Mouse (Mus musculus) forelimb bud, embryonic 11.5 days (tissue): ENCODE measurements around the gene Dhx58.
"Not testable (repeated sequence)": the region's sequence is repeated elsewhere in the genome, so short reads cannot be mapped to it uniquely, and the experiment has no call there.

ENCODE experiments used
- DNase-seq: peaks from one replicate; pipeline ENCODE4 v3.0.0-alpha.2; 2012; ENCODE audit warnings: low read depth, low spot score

Dhx58 gene

GRCm38 (mm10) chr11:100702081-100702851, 1.8 kb downstream of the Dhx58 start:
- peak; percentile 82 for DNase-seq

DNA sequence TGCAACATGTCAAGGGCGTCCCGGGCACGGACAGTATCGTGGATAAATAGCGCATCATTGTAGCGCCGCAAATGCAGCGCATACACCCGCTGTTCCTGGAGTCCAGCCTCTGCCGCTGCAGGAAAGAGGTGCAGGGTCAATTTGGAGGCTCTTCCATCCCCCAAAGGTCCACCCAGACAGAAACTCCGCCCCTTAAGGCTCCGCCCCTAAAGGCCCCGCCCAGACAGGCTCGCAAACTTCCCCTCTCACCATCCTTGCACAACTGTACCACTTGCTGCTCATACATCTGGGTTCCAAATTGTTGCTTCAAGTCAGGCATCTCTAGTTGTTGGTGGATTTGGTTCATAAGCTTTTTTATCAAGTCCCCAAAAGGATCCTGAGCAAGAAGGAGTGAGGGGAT, 2.8 kb downstream of the Dhx58 start:
- no peak for DNase-seq

- DNase-seq, result no peak
Measured at GRCm38 (mm10) chr11:100700710-100701109, 3.4 kb downstream of the Dhx58 start.

- DNase-seq, result no peak
Measured at GRCm38 (mm10) chr11:100697921-100698320, 6.2 kb downstream of the Dhx58 start.

DNA sequence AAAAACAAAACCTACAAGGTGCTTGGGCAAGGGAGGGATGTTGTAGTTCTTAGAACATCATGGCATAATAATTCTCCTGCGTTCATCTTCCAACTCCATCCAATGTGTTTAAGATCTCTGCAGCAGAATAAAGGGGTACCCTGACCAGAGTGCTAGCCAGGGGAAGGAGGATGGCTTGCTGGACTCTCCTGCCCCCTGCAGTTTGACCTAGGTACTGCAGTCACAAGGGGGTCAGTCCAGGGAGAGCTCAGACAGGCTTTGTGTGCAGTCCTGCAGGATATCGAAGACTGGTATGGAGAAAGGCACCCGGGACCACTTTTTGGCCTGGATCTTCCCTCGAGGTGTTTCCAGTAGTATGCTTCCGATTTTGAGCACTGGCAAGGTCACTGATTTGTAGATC, 9.1 kb downstream of the Dhx58 start:
- DNase-seq, result peak; percentile 77

- DNase-seq, result no peak
Measured at GRCm38 (mm10) chr11:100693154-100693553, 10.9 kb downstream of the Dhx58 start.

DNA sequence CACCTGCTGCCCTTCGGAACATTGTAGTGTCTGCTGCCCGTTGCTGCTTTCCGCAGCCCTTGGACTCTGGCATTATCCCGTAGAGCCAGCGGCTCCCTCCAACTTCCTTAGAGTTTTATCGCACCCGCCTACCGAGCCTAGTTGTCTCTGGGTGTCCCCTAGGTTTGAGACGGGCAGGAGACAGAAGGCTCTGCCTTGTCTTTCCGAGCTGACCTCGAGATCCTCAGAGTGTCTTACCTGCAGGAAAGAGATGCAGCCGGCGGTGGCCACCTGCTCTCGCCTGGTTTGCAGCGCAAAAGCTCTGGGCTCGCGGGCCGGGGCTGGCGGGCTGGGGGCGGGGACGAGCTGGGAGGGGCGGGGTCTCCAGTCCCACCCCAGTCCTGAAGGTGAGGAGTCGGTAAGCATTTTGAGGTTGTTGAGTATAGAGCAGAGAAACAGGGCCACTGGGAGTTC, 11.9 kb downstream of the Dhx58 start, which contains the start of gene Zfp385c:
Zfp385c (minus strand) TSS at position 292 of the 453 bp plus-strand sequence.
- no peak for DNase-seq

- no peak for DNase-seq
Measured at GRCm38 (mm10) chr11:100690389-100690788, 13.7 kb downstream of the Dhx58 start.

- no peak for DNase-seq
Measured at GRCm38 (mm10) chr11:100688443-100688842, 15.6 kb downstream of the Dhx58 start.

DNA sequence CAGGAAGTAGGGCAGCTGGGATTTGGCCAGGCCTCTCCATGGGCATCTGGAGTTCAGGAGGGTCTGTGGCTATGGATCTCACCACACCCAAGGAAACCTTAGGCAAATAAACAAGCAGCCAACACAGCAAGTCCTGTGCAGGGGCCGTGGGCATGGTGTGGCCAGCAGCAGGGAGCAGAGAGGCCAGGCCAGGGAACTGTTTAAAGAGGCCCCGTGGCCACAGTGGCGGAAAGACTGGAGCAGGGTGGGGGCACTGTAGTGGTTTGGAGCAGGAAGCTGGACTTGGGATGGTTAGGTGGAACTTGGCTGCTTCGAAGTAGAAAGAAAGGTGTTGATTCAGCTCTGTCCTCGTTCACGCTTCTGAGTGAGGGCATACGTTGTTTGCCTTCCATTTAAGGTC, 16.8 kb downstream of the Dhx58 start:
- no peak for DNase-seq

- DNase-seq, result no peak
Measured at GRCm38 (mm10) chr11:100685371-100685770, 18.7 kb downstream of the Dhx58 start.

DNA sequence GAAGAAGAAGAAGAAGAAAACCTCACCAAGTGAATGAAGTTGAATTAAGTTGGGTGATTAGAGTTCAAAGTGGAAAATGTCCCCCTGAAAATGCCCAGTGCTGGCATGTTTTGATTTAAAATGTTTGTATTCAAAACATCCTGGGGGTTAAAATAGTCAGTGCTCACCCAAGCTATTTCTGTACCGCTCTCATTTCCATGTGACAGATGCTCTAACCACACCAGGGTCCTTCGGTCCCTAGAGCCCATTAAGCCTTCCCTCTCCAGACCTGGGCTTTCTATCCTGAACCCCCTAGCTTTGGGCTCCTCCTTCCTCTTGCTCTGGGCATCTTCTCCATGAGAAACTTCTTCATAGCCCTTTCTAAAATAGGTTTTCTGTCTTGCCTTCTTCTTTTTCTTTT, 20.0 kb downstream of the Dhx58 start:
- DNase-seq, result no peak

GRCm38 (mm10) chr11:100682526-100682925, 21.5 kb downstream of the Dhx58 start:
- DNase-seq, result no peak

DNA sequence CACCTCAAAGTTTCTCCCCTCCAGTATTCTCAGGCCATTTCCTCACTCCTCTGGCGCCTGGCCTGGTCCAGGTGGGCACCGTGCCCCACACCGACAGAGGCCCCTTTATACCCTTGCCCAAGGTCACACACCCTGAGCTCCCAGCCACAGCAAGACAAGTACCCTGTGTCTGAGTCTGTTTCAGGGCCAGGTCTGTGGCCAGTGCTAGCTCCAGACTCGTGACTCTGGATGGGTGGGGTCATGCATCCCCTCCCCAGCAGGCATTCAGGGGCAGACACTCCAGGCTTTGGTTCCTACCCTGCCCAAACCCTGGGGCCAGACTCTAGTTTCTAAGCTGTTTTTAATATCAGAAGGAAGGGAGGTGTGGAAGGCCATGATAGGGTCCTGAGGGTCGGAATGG, 22.2 kb downstream of the Dhx58 start:
- no peak for DNase-seq

- no peak for DNase-seq
Measured at GRCm38 (mm10) chr11:100677810-100678209, 26.3 kb downstream of the Dhx58 start.

- no peak for DNase-seq
Measured at GRCm38 (mm10) chr11:100673169-100673568, 30.9 kb downstream of the Dhx58 start.

DNA sequence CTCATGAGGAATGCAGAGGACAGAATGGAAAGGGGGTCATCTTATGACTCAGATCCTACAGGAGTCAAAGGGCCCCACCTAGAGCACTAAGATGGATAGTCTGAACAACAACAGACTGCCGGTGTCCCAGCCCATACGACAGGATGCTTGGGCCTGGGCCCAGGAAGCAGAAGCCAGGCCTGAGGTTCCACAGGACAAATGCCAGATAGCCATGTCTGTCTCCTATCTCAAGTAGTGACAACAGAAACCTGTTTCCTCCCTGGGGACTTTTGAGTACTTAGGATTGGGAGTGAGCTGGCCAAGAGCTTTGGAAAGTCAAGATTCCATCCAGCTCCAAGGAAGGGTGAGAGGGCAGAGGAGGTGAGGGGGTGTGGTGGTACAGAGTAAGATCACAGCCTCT, 32.1 kb downstream of the Dhx58 start:
- no peak for DNase-seq

GRCm38 (mm10) chr11:100671049-100671448, 33.0 kb downstream of the Dhx58 start:
- DNase-seq, result no peak

DNA sequence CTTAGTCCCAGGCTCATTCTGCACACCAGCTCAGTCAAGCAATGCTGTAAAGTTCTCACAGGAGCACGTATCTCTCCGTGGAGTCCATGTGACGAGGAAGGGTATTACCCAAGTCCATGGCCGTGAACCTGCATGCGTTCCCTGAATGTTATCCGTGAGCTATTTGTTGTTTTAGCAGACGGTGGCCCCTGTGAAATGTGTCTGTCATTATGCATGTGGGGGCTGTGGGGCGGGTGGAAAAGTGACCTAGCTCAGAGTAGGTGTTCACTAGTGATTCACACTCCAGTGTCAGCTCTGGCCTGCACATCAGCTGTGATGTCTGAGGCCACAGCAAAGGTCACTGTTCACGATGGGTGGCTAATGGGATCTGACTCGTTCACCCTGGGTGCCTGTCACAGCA, 44.3 kb downstream of the Dhx58 start:
- DNase-seq, result no peak

DNA sequence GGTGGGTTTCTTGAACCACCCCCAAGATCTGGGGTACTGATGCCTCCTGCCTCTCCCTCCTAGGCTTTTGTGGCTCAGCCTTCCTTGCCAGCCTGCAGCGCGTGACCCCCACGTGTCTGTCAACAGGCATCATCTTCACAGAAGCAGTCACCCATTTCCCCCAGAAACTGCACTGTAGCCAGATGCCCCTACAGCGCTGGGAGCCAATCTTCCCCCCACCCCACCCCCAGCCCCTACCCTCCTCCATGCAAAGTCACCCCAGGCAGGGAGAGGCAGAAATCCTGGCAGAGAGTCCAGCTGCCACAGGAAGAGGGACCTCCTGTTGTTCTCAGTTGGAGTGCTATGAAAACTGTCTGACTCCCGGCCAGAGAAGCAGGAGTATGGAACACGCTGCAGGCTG, 47.6 kb downstream of the Dhx58 start:
- no peak for DNase-seq

GRCm38 (mm10) chr11:100655589-100655988, 48.5 kb downstream of the Dhx58 start:
- DNase-seq, result not testable (repeated sequence)

DNA sequence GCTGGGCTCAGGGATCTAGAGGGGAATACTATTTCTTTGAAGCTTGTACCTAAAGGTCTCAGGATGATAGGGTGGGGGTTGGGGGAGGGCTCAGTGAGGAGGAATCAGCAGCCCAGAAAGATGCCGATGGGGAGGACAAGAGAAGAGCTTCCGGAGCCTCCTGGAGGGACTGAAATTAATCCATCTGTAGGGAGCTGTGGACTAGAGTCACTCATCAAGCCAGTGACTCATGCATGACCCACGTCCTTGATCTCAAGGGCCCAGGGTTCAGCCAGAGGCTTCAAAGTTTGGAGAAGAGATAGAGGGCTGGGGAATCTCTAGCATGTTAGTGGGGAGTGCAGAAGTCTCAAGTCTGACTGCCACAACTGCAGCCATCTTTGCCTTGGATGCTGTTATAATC, 52.3 kb downstream of the Dhx58 start:
- no peak for DNase-seq

- no peak for DNase-seq
Measured at GRCm38 (mm10) chr11:100651205-100651604, 52.9 kb downstream of the Dhx58 start.

DNA sequence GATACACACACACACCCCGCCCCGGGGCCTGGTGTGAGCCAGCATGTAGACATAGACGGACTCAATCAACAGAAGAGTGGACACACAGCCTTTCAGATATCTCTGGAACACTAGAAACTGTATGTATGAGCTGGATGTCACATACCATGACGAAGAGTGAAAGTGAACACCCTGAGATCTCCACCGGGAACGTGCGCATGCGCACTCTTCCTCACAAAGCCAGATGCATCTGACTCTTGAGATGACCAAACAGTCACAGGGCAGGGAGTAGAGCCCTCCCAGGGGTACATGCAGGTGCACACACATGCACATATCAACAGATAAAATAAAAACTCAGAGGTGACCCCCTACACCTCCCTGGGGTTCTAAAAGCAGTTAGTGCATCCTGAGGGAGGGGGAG, 55.7 kb downstream of the Dhx58 start:
- DNase-seq, result no peak
